Mouse (Mus musculus) hindbrain, embryonic 14.5 days (tissue): Measurements from ENCODE around the gene Cspg5. TPM values are rescaled to one million over a fixed set of nuclear protein-coding genes. Genes with fewer than 3 reads are reported as not detected.

Source experiments
- ATAC-seq: fragments of 200-750 bp; cut with Nextera tagmentation; 2 replicates; pipeline ENCODE4 v1.8.0; 2017; ENCODE audit warnings: moderate number of reproducible peaks, mild to moderate bottlenecking, moderate TSS enrichment, moderate library complexity; ENCODE audit not compliant: low FRiP score
- DNase-seq: peaks from one replicate; pipeline ENCODE4 v3.0.0-alpha.2; 2015; ENCODE audit warnings: low spot score
- H3K27ac ChIP-seq: fragments of 300-500 bp; sonication (generic); 2 replicates; pipeline ENCODE4 v1.5.1; 2014; ENCODE audit warnings: mild to moderate bottlenecking, moderate library complexity
- H3K27me3 ChIP-seq: fragments of 300-500 bp; sonication (generic); 2 replicates; pipeline ENCODE4 v1.6.1; 2014; ENCODE audit warnings: mild to moderate bottlenecking, low read length, mixed read lengths; ENCODE audit not compliant: control insufficient read depth, insufficient read depth
- H3K36me3 ChIP-seq: fragments of 300-500 bp; sonication (generic); replicated peaks from 2 replicates; pipeline ENCODE4 v1.6.1; 2014; ENCODE audit not compliant: control insufficient read depth, insufficient read depth
- H3K4me1 ChIP-seq: fragments of 300-500 bp; sonication (generic); replicated peaks from 2 replicates; pipeline ENCODE4 v1.6.1; 2014; ENCODE audit warnings: antibody characterized with exemption, low read length, mixed read lengths; ENCODE audit not compliant: control insufficient read depth, insufficient read depth
- H3K4me2 ChIP-seq: fragments of 300-500 bp; sonication (generic); replicated peaks from 2 replicates; pipeline ENCODE4 v1.6.1; 2014; ENCODE audit warnings: mild to moderate bottlenecking, moderate library complexity
- H3K4me3 ChIP-seq: fragments of 300-500 bp; sonication (generic); replicated peaks from 2 replicates; pipeline ENCODE4 v1.5.1; 2014; ENCODE audit warnings: mild to moderate bottlenecking, low read length
- H3K9ac ChIP-seq: fragments of 300-500 bp; sonication (generic); 2 replicates; pipeline ENCODE4 v1.6.1; 2014
- H3K9me3 ChIP-seq: fragments of 300-500 bp; sonication (generic); 2 replicates; pipeline ENCODE4 v1.6.1; 2016; ENCODE audit warnings: low read length; ENCODE audit not compliant: control insufficient read depth
- WGBS: fragments of 180-500 bp; shearing (Covaris S2); extraction: QIAGEN DNeasy Blood & Tissue Kit; methylation state at CpG from one replicate; pipeline ENCODE4 v1.1.7; 2014; 5-methylcytosine and 5-hydroxymethylcytosine counted together
- polyA plus RNA-seq: library from polyadenylated mRNA; unstranded; fragments of >200 nt; fragmentation: Nextera tagmentation; extraction: Ambion mirVana; gene quantifications from 2 replicates; pipeline ENCODE4 v1.2.1, GENCODE M21; 2014

The Cspg5 gene
- polyA plus RNA-seq, 1 experiment from 2014 or later: 139 TPM

DNA sequence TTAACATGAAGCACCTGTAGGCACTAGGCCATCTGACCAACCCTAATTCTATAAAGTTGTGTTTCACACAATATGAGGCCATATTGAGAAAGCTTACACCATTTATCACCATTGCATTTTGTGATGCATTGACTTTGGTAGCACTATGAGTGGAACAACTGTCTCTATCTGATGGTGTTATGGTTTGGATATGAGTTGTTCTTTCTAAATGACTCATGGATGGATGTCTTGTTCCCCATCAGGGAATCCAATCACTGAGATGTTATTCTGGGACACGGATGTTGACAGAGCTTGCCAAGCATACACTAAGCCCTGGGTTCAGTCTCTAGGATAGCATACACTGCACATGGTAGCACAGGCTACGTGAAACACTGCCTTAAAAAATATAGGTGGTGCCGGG is 28.7 kb downstream of the Cspg5 start:
- no peak for DNase-seq
- H3K4me2 ChIP-seq: no peak overlapping the region
- no peak overlapping the region for H3K9ac ChIP-seq
- no peaks in the 10 kb centered on the region for H3K36me3 ChIP-seq
- 92% methylated on average over 3 of the region's 3 CpGs for WGBS
- no peaks in the 10 kb centered on the region for H3K27me3 ChIP-seq
- H3K4me3 ChIP-seq: no peak overlapping the region
- no peak overlapping the region for H3K27ac ChIP-seq
- no peaks in the 10 kb centered on the region for H3K4me1 ChIP-seq
- H3K9me3 ChIP-seq: no peaks in the 10 kb centered on the region
- ATAC-seq: no peak

DNA sequence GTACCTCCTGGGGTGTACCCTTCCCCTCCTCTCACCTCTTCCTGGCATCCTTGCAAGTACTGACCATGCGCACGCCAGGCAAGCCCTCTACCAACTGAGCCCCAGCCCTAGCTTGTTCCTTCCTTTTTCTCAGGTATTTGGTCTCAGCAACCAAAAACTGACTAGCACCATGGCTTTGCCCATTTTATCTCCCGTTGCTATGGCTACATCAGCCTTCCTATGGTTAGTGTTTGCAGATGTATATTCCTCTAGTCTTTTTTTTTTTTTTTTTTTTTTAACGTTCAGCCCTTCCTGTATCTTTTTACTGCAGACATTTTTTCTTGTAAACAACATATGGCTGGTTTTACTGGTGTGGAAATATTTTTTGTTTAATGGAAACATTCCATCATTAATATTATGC is 29.9 kb downstream of the Cspg5 start:
- Histone ChIP-seq H3K27me3 (no peaks in the 10 kb centered on the region), H3K9me3 (no peaks in the 10 kb centered on the region), H3K4me3 (no peak overlapping the region), H3K36me3 (no peaks in the 10 kb centered on the region), H3K27ac (no peak overlapping the region), H3K9ac (no peak overlapping the region), H3K4me1 (no peaks in the 10 kb centered on the region), H3K4me2 (no peak overlapping the region)
- DNase-seq: no peak
- WGBS: 82% methylated on average over 4 of the region's 4 CpGs
- no peak for ATAC-seq

DNA sequence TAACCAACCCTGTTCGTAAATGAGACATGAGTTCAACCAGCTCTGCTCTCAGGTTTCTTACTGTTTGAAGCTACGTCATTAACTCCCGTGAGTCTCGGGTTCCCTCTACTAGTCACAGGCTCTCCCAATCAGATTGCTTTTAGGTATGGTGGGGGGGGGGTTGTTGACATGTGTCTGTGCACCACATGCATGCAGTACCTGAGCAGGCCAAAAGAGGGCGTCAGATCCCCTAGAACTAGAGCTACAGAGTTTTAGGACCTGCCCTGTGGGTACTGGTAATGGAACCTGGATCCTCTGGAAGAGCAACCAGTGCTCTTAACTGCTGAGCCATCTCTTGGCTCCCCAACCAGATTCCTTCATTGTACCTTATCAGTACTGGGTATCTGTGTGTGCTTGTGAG is 32.3 kb downstream of the Cspg5 start:
- WGBS: 76% methylated on average over 5 of the region's 5 CpGs
- H3K4me3 ChIP-seq: no peak overlapping the region
- no peak for DNase-seq

DNA sequence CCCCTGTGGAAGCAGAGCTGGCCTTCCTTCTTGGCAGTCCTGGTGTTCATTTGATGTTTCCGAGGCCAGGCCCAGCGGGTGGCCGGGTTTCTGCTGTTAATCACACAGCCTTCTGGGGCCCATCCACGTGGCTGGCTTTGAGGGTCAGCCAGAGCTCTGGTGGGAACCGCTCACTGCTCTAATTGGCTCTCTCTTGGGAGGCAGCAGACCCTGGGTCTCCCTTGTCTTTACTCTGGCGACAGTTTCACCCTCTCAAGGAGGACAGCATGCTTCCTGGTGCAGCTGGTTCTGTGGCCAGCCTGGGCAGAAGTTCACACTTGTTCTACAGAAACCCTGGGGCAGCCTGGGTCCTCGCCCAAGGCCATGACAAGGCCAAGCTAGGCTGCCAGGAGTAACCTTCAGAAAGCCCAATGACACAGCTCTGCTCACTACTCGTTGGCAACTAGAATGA is 33.9 kb downstream of the Cspg5 start:
- no peak overlapping the region for H3K4me2 ChIP-seq
- no peaks in the 10 kb centered on the region for H3K4me1 ChIP-seq
- no peak overlapping the region for H3K9ac ChIP-seq
- WGBS: 58% methylated on average over 8 of the region's 8 CpGs
- no peak overlapping the region for H3K27ac ChIP-seq
- DNase-seq (no peak), ATAC-seq (no peak)
- no peaks in the 10 kb centered on the region for H3K27me3 ChIP-seq
- no peak overlapping the region for H3K4me3 ChIP-seq
- H3K9me3 ChIP-seq: no peaks in the 10 kb centered on the region
- H3K36me3 ChIP-seq: no peaks in the 10 kb centered on the region

More for the DNA sequence above, 32.3 kb downstream of the Cspg5 start:
- Histone ChIP-seq H3K9ac (no peak overlapping the region), H3K4me2 (no peak overlapping the region), H3K27me3 (no peaks in the 10 kb centered on the region), H3K9me3 (no peaks in the 10 kb centered on the region), H3K36me3 (no peaks in the 10 kb centered on the region), H3K27ac (no peak overlapping the region), H3K4me1 (no peaks in the 10 kb centered on the region)
- ATAC-seq: no peak

DNA sequence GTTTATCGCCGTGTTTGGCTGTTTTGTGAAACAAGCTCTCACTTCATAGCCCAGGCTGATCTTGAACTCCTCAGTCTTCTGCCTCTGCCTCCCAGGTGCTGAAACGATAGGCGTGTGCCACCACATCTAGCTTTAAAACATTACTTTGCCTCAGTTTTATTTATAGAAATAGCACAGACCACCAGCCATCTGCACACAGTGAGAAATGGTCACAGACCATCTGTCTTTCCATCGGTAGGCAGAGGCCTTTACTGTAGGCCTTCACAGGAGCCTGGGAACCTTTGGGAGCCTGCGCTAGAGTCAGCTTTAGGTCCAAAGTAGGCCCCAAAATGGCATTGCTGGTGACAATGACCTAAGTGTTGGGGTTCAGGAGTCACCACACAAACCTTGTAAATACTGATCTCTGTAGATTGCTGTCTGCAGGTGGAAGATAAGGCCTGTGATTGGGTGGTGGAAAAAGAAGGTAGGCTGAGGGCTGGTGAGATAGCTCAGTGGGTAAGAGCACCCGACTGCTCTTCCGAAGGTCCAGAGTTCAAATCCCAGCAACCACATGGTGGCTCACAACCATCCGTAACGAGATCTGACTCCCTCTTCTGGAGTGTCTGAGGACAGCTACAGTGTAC is 40.6 kb downstream of the Cspg5 start:
- Histone ChIP-seq H3K36me3 (no peaks in the 10 kb centered on the region), H3K4me2 (no peak overlapping the region), H3K4me1 (no peaks in the 10 kb centered on the region), H3K9me3 (no peaks in the 10 kb centered on the region), H3K4me3 (no peak overlapping the region), H3K27me3 (no peaks in the 10 kb centered on the region), H3K9ac (no peak overlapping the region), H3K27ac (no peak overlapping the region)
- 94% methylated on average over 8 of the region's 10 CpGs for WGBS
- DNase-seq (no peak), ATAC-seq (no peak)

DNA sequence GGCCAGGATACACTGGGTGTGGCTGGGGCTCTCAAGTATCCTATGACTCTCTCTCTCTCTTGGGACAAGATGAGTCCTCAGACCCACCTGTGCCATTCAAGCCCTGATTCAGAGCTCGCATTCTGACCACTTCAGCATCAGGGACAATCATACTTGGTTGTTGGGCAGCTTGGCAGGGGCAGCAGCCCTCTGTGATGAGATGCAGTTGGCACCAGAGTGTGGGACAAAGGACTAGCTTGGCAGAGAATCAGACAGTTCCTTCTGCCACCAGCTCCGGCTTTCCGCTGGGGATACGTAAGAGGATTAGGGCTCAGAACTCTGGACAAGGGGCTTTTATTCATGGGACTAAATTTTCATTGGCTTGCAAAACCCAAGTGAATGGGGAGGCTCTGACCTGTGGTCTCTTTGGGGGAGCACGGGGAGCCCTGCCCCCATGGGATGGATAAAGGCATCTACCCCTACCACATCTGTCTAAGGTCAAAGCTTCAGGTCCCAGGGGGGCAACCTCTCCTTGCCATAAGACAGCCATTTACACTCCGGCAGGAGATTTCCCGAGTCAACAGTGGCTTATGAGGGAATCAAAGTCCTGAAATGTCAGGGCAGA is 43.8 kb downstream of the Cspg5 start:
- no peak overlapping the region for H3K4me2 ChIP-seq
- H3K9ac ChIP-seq: no peak overlapping the region
- 46% methylated on average over 7 of the region's 7 CpGs for WGBS
- no peaks in the 10 kb centered on the region for H3K4me1 ChIP-seq
- no peaks in the 10 kb centered on the region for H3K36me3 ChIP-seq
- H3K27me3 ChIP-seq: no peaks in the 10 kb centered on the region
- ATAC-seq: peak; percentile 57; the same call in 1 of the 2 replicates
- no peak overlapping the region for H3K4me3 ChIP-seq
- DNase-seq: peak; percentile 68
- H3K9me3 ChIP-seq: no peaks in the 10 kb centered on the region
- H3K27ac ChIP-seq: peak overlapping the region; percentile 44; the same call in 1 of the 2 replicates

DNA sequence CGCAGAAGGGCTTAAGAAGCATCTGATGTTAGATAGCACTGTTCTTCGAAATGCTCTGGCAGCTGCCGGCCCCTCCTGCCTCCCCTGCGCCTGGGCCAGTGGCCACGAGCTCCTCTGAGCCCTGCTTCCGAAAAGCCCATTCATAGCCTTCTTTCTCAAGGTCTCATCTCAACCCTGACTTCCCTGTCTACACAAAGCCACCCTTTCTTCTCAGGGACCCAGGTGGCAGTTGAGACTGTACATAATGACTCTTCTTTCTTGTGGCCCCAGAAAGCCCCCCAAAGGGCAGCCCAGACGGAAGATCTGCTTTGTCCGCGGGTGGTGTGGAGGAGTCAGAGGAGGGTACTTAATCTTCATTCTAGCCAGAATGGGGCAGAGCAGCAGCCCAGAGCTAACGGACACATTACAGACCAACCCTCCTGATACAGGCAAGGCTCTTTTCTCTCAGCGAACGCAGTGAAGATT is 49.7 kb downstream of the Cspg5 start:
- Histone ChIP-seq H3K9me3 (no peaks in the 10 kb centered on the region), H3K9ac (no peak overlapping the region), H3K4me3 (no peak overlapping the region), H3K4me2 (no peak overlapping the region), H3K27ac (peak overlapping the region; percentile 43; the same call in 1 of the 2 replicates), H3K27me3 (no peaks in the 10 kb centered on the region), H3K4me1 (no peaks in the 10 kb centered on the region), H3K36me3 (no peaks in the 10 kb centered on the region)
- DNase-seq: no peak
- 54% methylated on average over 12 of the region's 12 CpGs for WGBS
- no peak for ATAC-seq

DNA sequence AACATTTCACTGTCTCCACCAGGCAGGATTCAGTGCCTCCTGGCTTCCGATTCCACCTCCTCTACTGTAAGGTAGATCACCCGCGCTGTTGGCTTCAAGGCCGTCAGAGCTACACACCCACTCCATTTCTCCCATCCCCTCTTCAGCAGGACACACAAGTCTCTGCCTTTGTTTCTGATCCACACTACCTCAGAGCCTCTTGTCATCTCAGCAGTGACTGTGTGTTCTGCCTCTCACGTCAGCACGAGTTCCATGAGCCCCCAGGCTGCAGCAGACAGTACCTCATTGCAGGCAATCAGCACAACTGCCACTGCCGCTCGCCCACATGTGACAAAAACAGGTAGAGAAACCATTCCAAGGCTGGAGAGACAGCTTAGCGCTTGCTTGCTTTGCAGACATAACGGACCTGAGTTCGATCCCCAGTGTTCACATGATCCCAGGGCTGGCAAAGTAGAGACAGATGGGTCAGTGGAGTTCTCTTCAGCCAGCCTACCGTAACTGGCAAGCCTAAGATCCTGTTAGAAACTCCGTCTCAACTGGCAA is 50.4 kb downstream of the Cspg5 start:
- Histone ChIP-seq H3K9me3 (no peaks in the 10 kb centered on the region), H3K27me3 (no peaks in the 10 kb centered on the region), H3K4me1 (no peaks in the 10 kb centered on the region), H3K36me3 (no peaks in the 10 kb centered on the region), H3K9ac (no peak overlapping the region; the same call in 1 of the 2 replicates), H3K27ac (peak overlapping the region; percentile 43; the same call in 1 of the 2 replicates), H3K4me2 (no peak overlapping the region), H3K4me3 (no peak overlapping the region)
- DNase-seq (no peak), ATAC-seq (no peak)
- 85% methylated on average over 13 of the region's 13 CpGs for WGBS

DNA sequence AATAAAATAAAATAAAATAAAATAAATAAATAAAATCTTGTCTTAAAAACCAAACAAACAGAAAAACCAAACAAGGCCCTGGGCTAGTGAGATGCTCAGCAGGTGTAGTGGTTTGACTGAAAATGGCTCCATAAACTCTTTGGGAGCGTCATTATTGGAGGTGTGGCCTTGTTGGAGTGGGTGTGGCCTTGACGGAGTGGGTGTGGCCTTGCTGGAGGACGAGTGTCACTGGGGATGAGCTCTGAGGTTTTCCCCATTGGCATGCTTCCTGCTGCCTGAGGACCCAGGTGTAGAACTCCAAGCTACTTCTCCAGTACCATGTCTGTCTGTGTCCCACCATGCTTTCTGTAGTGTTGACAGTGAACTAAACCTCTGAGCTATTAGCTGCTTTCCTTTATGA is 51.2 kb downstream of the Cspg5 start:
- H3K9ac ChIP-seq: no peak overlapping the region
- no peaks in the 10 kb centered on the region for H3K27me3 ChIP-seq
- no peak overlapping the region for H3K4me3 ChIP-seq
- H3K4me2 ChIP-seq: no peak overlapping the region
- WGBS: 62% methylated on average over 3 of the region's 3 CpGs
- no peaks in the 10 kb centered on the region for H3K4me1 ChIP-seq
- no peaks in the 10 kb centered on the region for H3K36me3 ChIP-seq
- no peak overlapping the region for H3K27ac ChIP-seq
- H3K9me3 ChIP-seq: no peaks in the 10 kb centered on the region
- ATAC-seq (no peak), DNase-seq (no peak)
